Mouse (Mus musculus) urinary bladder, adult 18-20 months (tissue): ENCODE results near the gene Slc4a2.
"Not testable (repeated sequence)": the region's sequence is repeated elsewhere in the genome, so short reads cannot be mapped to it uniquely, and the experiment has no call there.

Source experiments
- DNase-seq, 2 experiments: peaks; one replicate each; pipeline ENCODE4 v3.0.0; 2022; ENCODE audit warnings: low spot score in 2 of 2, mixed read lengths in 2 of 2

The Slc4a2 gene

GRCm38 (mm10) chr5:24394165-24394894 lies 29.3 kb upstream of the Slc4a2 start:
- peak; percentile 89 to 95 for DNase-seq

- not testable (repeated sequence) for DNase-seq
Measured at GRCm38 (mm10) chr5:24396254-24396653, 27.4 kb upstream of the Slc4a2 start.

- DNase-seq = no peak
Measured at GRCm38 (mm10) chr5:24399686-24400085, 24.0 kb upstream of the Slc4a2 start.

GRCm38 (mm10) chr5:24400362-24400761 lies 23.3 kb upstream of the Slc4a2 start:
- DNase-seq = no peak

GRCm38 (mm10) chr5:24400911-24401605 lies 22.6 kb upstream of the Slc4a2 start:
- no peak for DNase-seq

GRCm38 (mm10) chr5:24401969-24402368 lies 21.7 kb upstream of the Slc4a2 start:
- no peak for DNase-seq

GRCm38 (mm10) chr5:24404594-24405360 lies 18.9 kb upstream of the Slc4a2 start:
- DNase-seq = no peak

GRCm38 (mm10) chr5:24405389-24405876 lies 18.2 kb upstream of the Slc4a2 start:
- no peak for DNase-seq

- no peak for DNase-seq
Measured at GRCm38 (mm10) chr5:24408651-24409050, 15.0 kb upstream of the Slc4a2 start.

GRCm38 (mm10) chr5:24409466-24409865 lies 14.2 kb upstream of the Slc4a2 start:
- DNase-seq = no peak

GRCm38 (mm10) chr5:24412063-24412462 lies 11.6 kb upstream of the Slc4a2 start:
- DNase-seq = no peak

GRCm38 (mm10) chr5:24413042-24413693 lies 10.5 kb upstream of the Slc4a2 start, which contains the start of gene Asic3:
TSS of gene Asic3 (plus strand) at chr5:24413392.
- DNase-seq = no peak

GRCm38 (mm10) chr5:24413938-24414337 lies 9.7 kb upstream of the Slc4a2 start:
- DNase-seq = no peak

- no peak for DNase-seq
Measured at GRCm38 (mm10) chr5:24416222-24416736, 7.4 kb upstream of the Slc4a2 start.

GRCm38 (mm10) chr5:24417587-24417986 lies 6.0 kb upstream of the Slc4a2 start:
- no peak for DNase-seq

- no peak for DNase-seq
Measured at GRCm38 (mm10) chr5:24420381-24420780, 3.3 kb upstream of the Slc4a2 start.

GRCm38 (mm10) chr5:24424004-24424781 lies 556 bp downstream of the Slc4a2 start:
- DNase-seq = peak in 1 of 2 experiments; percentile 39

GRCm38 (mm10) chr5:24424861-24425411 lies 1.3 kb downstream of the Slc4a2 start:
- peak; percentile 42 to 71 for DNase-seq

- peak in 1 of 2 experiments; percentile 67 for DNase-seq
Measured at GRCm38 (mm10) chr5:24425421-24426036, 1.9 kb downstream of the Slc4a2 start.

- DNase-seq = no peak
Measured at GRCm38 (mm10) chr5:24426037-24426432, 2.4 kb downstream of the Slc4a2 start.
